9 mouse cellular contexts compared by ENCODE assay signal in genomic region chr12:117820138-117820858, GRCm38 (mm10). TPM values are rescaled to one million over a fixed set of nuclear protein-coding genes. Genes with fewer than 3 reads are reported as not detected.
DNase-seq lines count a peak whose midpoint lies in the region; ATAC-seq and TF ChIP-seq lines count a peak whose summit lies in the region.
"Had no signal": no experiment of that assay in that cellular context is flagged by ENCODE, and none has a peak within 500 bp of the region (broad histone marks: within the 10 kb centered on the region; RNA-seq: fewer than 3 reads in every experiment).

No protein-coding gene starts in this region.

- peak; percentile 35 for DNase-seq in kidney, adult 9 months
- no peak for DNase-seq in kidney, postnatal 25 days
- peak; percentile 84 for DNase-seq in MEL (ENCODE audit: low read depth, low spot score)
- no peak for DNase-seq in gastrocnemius, postnatal 36 days
- no peak for DNase-seq in ovary, postnatal 14 days (ENCODE audit: low spot score)
- no peak for DNase-seq in adrenal gland, postnatal 4 days (ENCODE audit: low spot score in 2 of 2)

- no peaks in the 10 kb centered on the region for H3K4me1 ChIP-seq in MEL (ENCODE audit: control insufficient read depth in 1 of 2, insufficient read depth in 2 of 2, low read length in 2 of 2)
- no peaks in the 10 kb centered on the region for H3K4me1 ChIP-seq in forebrain, embryonic 15.5 days
- H3K4me1 ChIP-seq: limb, embryonic 12.5 days had no signal

- TF ChIP-seq CTCF in MEL (IDR thresholded peaks at IDR 0.05 in 2 of 3, conservative IDR thresholded peaks at IDR 0.05 in 1 of 3; ENCODE audit: control insufficient read depth in 1 of 3, insufficient read depth in 1 of 3, low read depth in 2 of 3, low read length in 3 of 3, poor library complexity in 1 of 3, severe bottlenecking in 1 of 3), result peak in 2 of 3 experiments; percentile 72 to 91; a peak in 4 of 6 replicates

- H3K27ac ChIP-seq in MEL (ENCODE audit: control insufficient read depth, low read depth, low read length), result no peak overlapping the region
- no peak overlapping the region for H3K27ac ChIP-seq in forebrain, embryonic 15.5 days (replicated peaks)
- H3K27ac ChIP-seq: limb, embryonic 12.5 days had no signal

- TF ChIP-seq RAD21 in MEL (IDR thresholded peaks at IDR 0.05; ENCODE audit: low read depth, low read length), result peak; percentile 95

- H3K9me3 ChIP-seq in MEL (replicated peaks; ENCODE audit: insufficient read depth, low read length), result no peaks in the 10 kb centered on the region
- no peaks in the 10 kb centered on the region for H3K9me3 ChIP-seq in forebrain, embryonic 15.5 days
- H3K9me3 ChIP-seq: limb, embryonic 12.5 days had no signal

- 46% methylated on average over 4 of the region's 4 CpGs for WGBS in forebrain, embryonic 15.5 days

- peak; percentile 46 for ATAC-seq in forebrain, embryonic 15.5 days (replicated peaks)
- ATAC-seq in megakaryocyte-erythroid progenitor cell, adult 5-6 weeks (replicated peaks; ENCODE audit: low FRiP score, low TSS enrichment, poor library complexity, severe bottlenecking), result peak; percentile 70; the same call in 1 of the 2 replicates

- H3K27me3 ChIP-seq in MEL (ENCODE audit: control insufficient read depth in 1 of 2, insufficient read depth in 2 of 2, low read length in 2 of 2), result peaks cover 0 to 6% of the 10 kb centered on the region in 2 experiments; a peak in 2 of 4 replicates
- H3K27me3 ChIP-seq in forebrain, embryonic 15.5 days, result peaks cover 15% of the 10 kb centered on the region; the same call in 1 of the 2 replicates
- H3K27me3 ChIP-seq: limb, embryonic 12.5 days had no signal

- no peaks in the 10 kb centered on the region for H3K36me3 ChIP-seq in MEL (ENCODE audit: control insufficient read depth in 1 of 2, insufficient read depth in 2 of 2, low read length in 2 of 2)
- H3K36me3 ChIP-seq in forebrain, embryonic 15.5 days, result no peaks in the 10 kb centered on the region
- H3K36me3 ChIP-seq: limb, embryonic 12.5 days had no signal

- no peaks in the 10 kb centered on the region for H3K79me2 ChIP-seq in MEL (ENCODE audit: control insufficient read depth, insufficient read depth, low read length, poor library complexity)

- intact Hi-C loops in gastrocnemius, postnatal 36 days (cut with DNase I), result loop anchor here (1.0 kb wide), 1 partner anchor 33 kb away; no protein-coding TSS in a partner anchor

- TF ChIP-seq POLR2A in MEL (IDR thresholded peaks at IDR 0.05; ENCODE audit: control insufficient read depth in 1 of 2, insufficient read depth in 1 of 2, low read depth in 1 of 2, low read length in 2 of 2, poor library complexity in 1 of 2), result no peak

- H3K9ac ChIP-seq in MEL (ENCODE audit: control insufficient read depth, low read depth, low read length, poor library complexity, severe bottlenecking), result no peak overlapping the region
- no peak overlapping the region for H3K9ac ChIP-seq in forebrain, embryonic 15.5 days (replicated peaks)
- H3K9ac ChIP-seq: limb, embryonic 12.5 days had no signal

- no peak overlapping the region for H3K4me3 ChIP-seq in MEL (ENCODE audit: control insufficient read depth in 1 of 2, insufficient read depth in 1 of 2, low read depth in 2 of 2, low read length in 2 of 2)
- no peak overlapping the region for H3K4me3 ChIP-seq in forebrain, embryonic 15.5 days
- H3K4me3 ChIP-seq: limb, embryonic 12.5 days had no signal

- TF ChIP-seq EP300 in MEL (IDR thresholded peaks at IDR 0.05; ENCODE audit: low read depth in 1 of 2, low read length in 2 of 2), result no peak

- no peak overlapping the region for H3K4me2 ChIP-seq in forebrain, embryonic 15.5 days (replicated peaks)
- H3K4me2 ChIP-seq: limb, embryonic 12.5 days had no signal

TF ChIP-seq in MEL, 35 proteins besides CTCF, POLR2A, EP300 and RAD21:
- no peak for TF ChIP-seq MEF2A (IDR thresholded peaks at IDR 0.05; ENCODE audit: extremely low read depth, insufficient replicate concordance, low read depth, low read length, poor library complexity, severe bottlenecking)
- peak; percentile 91 for TF ChIP-seq SMC3 (IDR thresholded peaks at IDR 0.05; ENCODE audit: low read depth, low read length)
- TF ChIP-seq ZC3H11A (IDR thresholded peaks at IDR 0.05; ENCODE audit: low read depth, low read length), result peak; percentile 96
TF ChIP-seq in MEL: peak in this region for 2.

RNA-seq across cellular contexts. Expression of gene Cdca7l, which starts 16.2 kb away (rescaled TPM):
- 86.5 and 93.3 TPM in 2 replicates for total RNA-seq in MEL (2012; rRNA removed)
- 1,000 to 10,000 TPM in 1 of 2 experiments, 10 to 100 TPM in 1; 99.6 to 1,920 TPM for polyA plus RNA-seq in MEL (2012; ENCODE audit: insufficient read depth in 1 of 2, insufficient read length in 2 of 2, low read depth in 1 of 2, low replicate concordance in 2 of 2, missing spikeins in 1 of 2)
- polyA plus RNA-seq in forebrain, embryonic 15.5 days (2015; fragmentation: Nextera tagmentation; extraction: Ambion mirVana), result 11.6 and 13.9 TPM in 2 replicates
- 52.3 and 91.9 TPM in 2 replicates for total RNA-seq in megakaryocyte-erythroid progenitor cell, adult 5-6 weeks (2014; fragmentation: Nextera tagmentation)
- total RNA-seq in megakaryocyte-erythroid progenitor cell, adult 5-6 weeks (2017), result 143 and 164 TPM in 2 replicates
- under 1 TPM; 0.20 to 0.27 TPM for total RNA-seq in gastrocnemius, postnatal 36 days (2021)
- 10 to 100 TPM; 20.2 to 21.8 TPM for total RNA-seq in adrenal gland, postnatal 4 days (2021)

Comparison
In these comparisons a context has a peak if more than half of its experiments do, and no peak if none do; other contexts are left out.
1. DNase-seq: peak in kidney, adult 9 months (single experiment) and MEL (single experiment); none in kidney, postnatal 25 days (0 of 2), gastrocnemius, postnatal 36 days (0 of 2), ovary, postnatal 14 days (single experiment) and adrenal gland, postnatal 4 days (0 of 2).
2. RNA of gene Cdca7l, which starts 16.2 kb away (total RNA-seq): 52.3 to 164 TPM in megakaryocyte-erythroid progenitor cell, adult 5-6 weeks, 86.5 to 93.3 TPM in MEL and 20.2 to 21.8 TPM in adrenal gland, postnatal 4 days; 0.20 to 0.27 TPM in gastrocnemius, postnatal 36 days; every median in the first group is over 10 times any median in the second.